ENCODE assay signal across 8 mouse cellular contexts in genomic region chr5:51591537-51592154, GRCm38 (mm10). TPM values are rescaled to one million over a fixed set of nuclear protein-coding genes. Genes with fewer than 3 reads are reported as not detected.
DNase-seq lines count a peak whose midpoint lies in the region; TF ChIP-seq lines count a peak whose summit lies in the region.

No protein-coding gene starts in this region.

- WGBS in lung, adult 2 months, result 25% methylated on average over 11 of the region's 11 CpGs

- no peaks in the 10 kb centered on the region for H3K4me1 ChIP-seq in lung, adult 2 months (ENCODE audit: control insufficient read depth, insufficient read depth, low read length)

- no peak overlapping the region for H3K4me3 ChIP-seq in lung, adult 2 months (replicated peaks; ENCODE audit: extremely low read depth, low read depth, low read length)

- peak; percentile 9 for DNase-seq in adrenal gland, adult 8-10 months
- DNase-seq in gastrocnemius, postnatal 25 days, result peak; percentile 32
- DNase-seq in kidney, adult 8-10 months, result peak; percentile 80 to 86
- DNase-seq in lung, adult 2 months, result peak; percentile 5
- DNase-seq in natural killer cell, adult 2 months (ENCODE audit: low spot score in 2 of 2), result no peak
- DNase-seq in left cerebral cortex, adult 11 months (ENCODE audit: low spot score), result no peak
- no peak for DNase-seq in urinary bladder, postnatal 36 days (ENCODE audit: low spot score in 2 of 2)
- no peak for DNase-seq in frontal cortex, adult 2 months (ENCODE audit: extremely low spot score in 1 of 2, low spot score in 1 of 2)

- no peak for TF ChIP-seq CTCF in lung, adult 2 months (IDR thresholded peaks at IDR 0.05; ENCODE audit: insufficient read depth, low read length)

- no peak for TF ChIP-seq POLR2A in lung, adult 2 months (IDR thresholded peaks at IDR 0.05; ENCODE audit: borderline replicate concordance, extremely low read depth, low read depth, low read length)

RNA-seq across cellular contexts. Expression of gene Ppargc1a, which starts 24.1 kb away (rescaled TPM):
- total RNA-seq in adrenal gland, adult 8-10 months (2022), result 1 to 10 TPM; 3.6 to 6.3 (median 4.6) TPM
- 10 to 100 TPM; 28.9 to 96.0 TPM for total RNA-seq in gastrocnemius, postnatal 25 days (2021)
- 1.1 and 2.6 TPM in 2 replicates for polyA plus RNA-seq in lung, adult 2 months (2012; rRNA removed)
- polyA plus RNA-seq in frontal cortex, adult 2 months (2012; rRNA removed), result 27.3 and 28.9 TPM in 2 replicates

Comparison
In these comparisons a context has a peak if more than half of its experiments do, and no peak if none do; other contexts are left out.
1. DNase-seq: peak in adrenal gland, adult 8-10 months (single experiment), gastrocnemius, postnatal 25 days (single experiment), kidney, adult 8-10 months (2 of 2) and lung, adult 2 months (single experiment); none in natural killer cell, adult 2 months (0 of 2), left cerebral cortex, adult 11 months (single experiment), urinary bladder, postnatal 36 days (0 of 2) and frontal cortex, adult 2 months (0 of 2).
2. RNA of gene Ppargc1a, which starts 24.1 kb away (total RNA-seq): 28.9 to 96.0 TPM in gastrocnemius, postnatal 25 days; 3.6 to 6.3 TPM in adrenal gland, adult 8-10 months; every median in the first group is over 4 times any median in the second.